Mouse (Mus musculus) splenic B cell, adult 2 months (primary cell): ENCODE results near the gene Lsm2.
"Not testable (repeated sequence)": the region's sequence is repeated elsewhere in the genome, so short reads cannot be mapped to it uniquely, and the experiment has no call there.

ENCODE experiments used
- DNase-seq: peaks from one replicate; pipeline ENCODE4 v3.0.0-alpha.2; 2011; ENCODE audit warnings: low read depth, low spot score
- H3K27me3 ChIP-seq: 2 replicates; pipeline ENCODE4 v1.6.1; 2012; ENCODE audit warnings: mild to moderate bottlenecking, low read length, moderate library complexity, mixed read lengths; ENCODE audit not compliant: control insufficient read depth, poor library complexity, insufficient read depth, severe bottlenecking
- H3K36me3 ChIP-seq: 2 replicates; pipeline ENCODE4 v1.6.1; 2012; ENCODE audit warnings: mild to moderate bottlenecking, low read length, moderate library complexity, mixed read lengths; ENCODE audit not compliant: control insufficient read depth, poor library complexity, insufficient read depth, severe bottlenecking

Lsm2 gene

DNA sequence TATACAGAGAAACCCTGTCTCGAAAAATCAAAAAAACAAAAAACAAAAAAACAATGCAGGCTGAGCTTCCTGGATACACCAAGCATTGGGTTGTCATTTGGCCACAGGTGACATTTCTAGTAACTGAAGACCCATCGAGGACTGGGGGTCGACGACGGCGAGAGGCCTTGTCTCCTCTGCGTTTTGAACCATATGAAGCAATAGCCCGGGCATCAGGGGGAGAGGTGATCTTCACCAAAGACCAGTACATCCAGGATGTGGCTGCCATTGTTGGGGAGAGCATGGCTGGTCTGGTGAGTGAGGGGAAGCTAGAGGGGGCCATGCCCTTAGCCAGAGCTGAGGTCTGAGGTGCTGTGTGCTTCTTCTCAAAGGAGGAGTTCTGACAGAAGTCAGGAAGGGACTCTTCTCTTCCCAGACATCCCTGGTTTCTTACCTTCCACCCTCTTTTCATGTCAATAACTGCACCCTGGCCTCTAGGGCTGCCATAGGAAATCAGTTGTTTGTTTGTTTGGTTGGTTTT is 40.9 kb downstream of the Lsm2 start:
- no peaks in the 10 kb centered on the region for H3K27me3 ChIP-seq

DNA sequence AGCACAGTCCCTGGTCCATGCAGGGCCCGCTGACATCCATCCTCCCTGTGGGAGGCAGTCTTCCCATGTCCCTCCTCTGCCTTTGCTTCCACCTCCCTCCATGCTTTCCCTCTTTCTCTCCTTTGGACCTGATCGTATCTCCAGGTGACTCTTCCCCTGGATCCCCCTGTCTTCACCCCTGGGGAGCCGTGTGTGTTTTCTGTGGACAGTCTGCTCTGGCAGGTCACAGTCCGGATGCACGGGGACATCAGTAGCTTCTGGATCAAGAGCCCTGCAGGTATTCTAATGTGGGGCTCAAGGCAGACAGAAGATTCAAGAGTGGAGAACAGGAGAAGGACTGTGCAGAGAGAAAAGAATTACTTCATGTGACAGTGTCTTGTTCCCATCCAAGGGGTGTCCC is 41.6 kb downstream of the Lsm2 start:
- no peak for DNase-seq
- H3K27me3 ChIP-seq = no peaks in the 10 kb centered on the region
- no peaks in the 10 kb centered on the region for H3K36me3 ChIP-seq

More for the DNA sequence above, 40.9 kb downstream of the Lsm2 start:
- no peak for DNase-seq
- H3K36me3 ChIP-seq = no peaks in the 10 kb centered on the region

DNA sequence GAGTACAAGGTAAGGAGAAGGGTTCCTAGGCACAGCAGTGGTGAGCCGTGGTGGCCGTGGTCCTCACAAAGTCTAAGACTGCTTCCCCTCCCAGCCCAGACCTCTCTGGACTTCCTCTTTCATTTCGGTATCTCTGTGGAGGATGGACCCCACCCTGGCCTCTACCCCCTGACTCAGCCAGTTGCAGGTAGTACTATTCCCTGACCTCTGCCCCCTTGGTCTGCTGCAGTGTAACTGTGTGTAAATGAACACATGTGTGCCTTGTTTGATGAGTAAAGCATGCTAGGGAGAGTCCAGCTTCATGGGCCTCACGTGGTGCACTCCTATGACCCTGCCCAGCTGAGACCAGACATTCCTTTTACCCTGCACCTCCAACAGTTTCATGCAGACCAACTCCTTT is 42.1 kb downstream of the Lsm2 start:
- peak; percentile 45 for DNase-seq
- Histone ChIP-seq H3K27me3 (no peaks in the 10 kb centered on the region), H3K36me3 (no peaks in the 10 kb centered on the region)

DNA sequence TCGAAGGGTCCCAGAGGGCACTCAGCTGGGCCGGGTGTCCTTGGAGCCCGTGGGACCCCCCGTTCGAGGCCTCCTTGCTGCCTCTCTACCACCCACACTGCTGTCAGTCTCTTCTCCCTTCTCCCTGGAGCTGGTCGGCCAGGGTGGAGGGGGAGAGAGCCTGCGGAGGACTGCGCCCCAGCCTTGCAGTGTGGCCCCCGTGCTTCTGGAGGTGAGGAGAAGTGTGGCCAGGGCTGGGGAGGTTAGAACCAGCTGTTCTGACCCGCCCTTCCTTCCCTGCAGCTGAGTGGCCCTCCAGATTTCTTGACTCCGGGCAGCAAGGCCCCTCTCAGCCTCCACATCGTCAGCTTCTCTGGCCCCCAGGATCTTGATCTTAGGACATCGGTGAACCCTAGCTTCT is 42.6 kb downstream of the Lsm2 start:
- Histone ChIP-seq H3K36me3 (no peaks in the 10 kb centered on the region), H3K27me3 (no peaks in the 10 kb centered on the region)
- DNase-seq = no peak

DNA sequence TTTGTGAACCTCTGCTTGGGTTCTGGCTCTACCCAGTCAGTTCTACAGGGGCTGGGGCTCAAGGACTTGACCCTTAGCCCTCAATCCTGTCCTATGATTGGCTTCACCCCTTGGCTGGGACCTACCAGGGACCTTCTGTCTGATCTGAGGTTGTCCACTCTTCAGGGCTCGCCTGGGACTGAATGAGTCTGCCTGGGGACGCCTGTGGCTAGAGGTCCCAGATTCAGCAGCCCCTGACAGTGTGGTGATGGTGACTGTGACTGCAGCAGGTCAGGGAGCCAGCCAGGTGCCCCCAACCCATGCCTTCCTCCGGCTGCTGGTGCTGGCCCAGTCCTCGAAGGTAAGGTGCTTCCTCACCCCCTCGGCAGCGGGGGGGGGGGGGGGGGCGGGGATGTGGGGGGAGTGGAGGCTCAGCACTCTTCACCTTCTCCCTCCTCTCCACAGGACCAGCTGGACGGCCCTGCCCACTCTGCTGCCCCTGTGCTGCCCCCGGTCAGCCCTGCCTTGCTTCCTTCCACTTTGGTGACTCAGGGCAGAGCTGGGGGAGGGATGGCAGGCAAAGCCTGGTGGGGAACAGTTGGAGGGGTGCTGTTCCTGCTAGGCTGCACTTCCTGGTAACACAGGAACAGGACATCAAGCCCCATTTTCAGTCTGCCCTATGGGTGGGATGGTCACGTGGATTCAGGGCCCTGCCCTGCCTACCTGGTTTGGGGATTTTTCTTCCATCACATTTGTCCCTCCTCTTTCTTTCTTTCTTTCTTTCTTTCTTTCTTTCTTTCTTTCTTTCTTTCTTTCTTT is 43.2 kb downstream of the Lsm2 start:
- DNase-seq = no peak
- Histone ChIP-seq H3K36me3 (no peaks in the 10 kb centered on the region), H3K27me3 (no peaks in the 10 kb centered on the region)

DNA sequence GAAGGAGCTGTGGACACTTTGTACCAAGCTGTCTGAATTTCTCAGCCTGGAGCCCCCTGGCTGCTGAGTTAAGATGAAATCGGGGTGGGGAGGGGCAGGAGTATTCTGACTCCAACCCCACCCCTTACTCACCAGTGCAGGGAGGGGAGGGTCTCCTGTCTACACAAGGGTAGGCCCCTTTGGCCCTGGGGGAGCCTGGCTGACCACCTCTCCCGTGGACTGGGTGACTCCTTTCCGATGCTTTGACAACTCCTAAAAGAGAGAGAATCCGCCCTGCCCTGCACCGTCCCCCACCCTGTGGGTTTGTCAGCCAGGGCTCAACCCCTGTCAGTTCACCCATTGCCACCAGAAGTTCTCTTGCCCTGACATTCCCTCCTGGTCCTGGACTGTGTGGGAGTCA is 44.5 kb downstream of the Lsm2 start:
- Histone ChIP-seq H3K36me3 (no peaks in the 10 kb centered on the region), H3K27me3 (no peaks in the 10 kb centered on the region)
- no peak for DNase-seq

DNA sequence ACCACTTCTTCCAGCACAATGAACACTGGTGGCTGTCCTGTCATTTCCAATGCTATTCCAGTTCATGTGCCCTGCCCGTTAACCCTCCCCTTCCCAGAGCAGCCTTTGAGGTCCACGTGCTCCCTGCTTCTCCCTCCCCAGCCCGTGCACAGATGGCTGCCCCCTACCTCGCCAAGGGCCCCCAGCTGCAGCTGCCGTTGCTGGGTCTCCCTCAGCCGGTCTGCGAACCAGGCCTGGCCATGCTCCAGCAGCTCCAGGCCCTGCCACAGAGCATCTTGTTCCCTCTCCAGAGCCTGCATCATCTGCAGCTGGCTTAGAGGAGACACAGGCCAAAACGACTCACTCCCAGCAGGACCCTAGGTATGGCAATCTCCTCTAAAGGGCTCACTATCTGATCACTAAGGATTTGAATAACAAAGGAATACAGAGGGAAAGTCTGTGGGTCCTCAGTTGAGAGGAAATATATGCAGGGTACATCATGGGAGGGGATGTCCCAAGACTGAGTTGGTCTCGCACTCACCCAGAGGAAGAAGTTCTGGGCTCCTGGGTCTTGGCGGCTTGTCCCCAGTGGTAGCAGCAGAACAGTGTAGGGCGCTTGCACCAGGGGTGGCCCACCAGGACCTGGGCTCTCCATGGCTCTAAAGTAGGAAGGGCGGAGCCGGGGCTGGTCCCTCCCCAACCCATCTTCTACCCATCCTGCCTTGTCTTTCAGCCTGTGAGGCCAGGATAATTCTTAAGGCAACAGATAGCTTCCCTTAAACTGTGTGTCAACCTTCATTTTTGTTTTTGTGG is 45.8 kb downstream of the Lsm2 start, which contains the start of gene Sapcd1:
Gene Sapcd1, minus strand, starts transcription at position 740 of the 792 bp plus-strand sequence.
- Histone ChIP-seq H3K36me3 (no peaks in the 10 kb centered on the region), H3K27me3 (no peaks in the 10 kb centered on the region)
- peak; percentile 61 for DNase-seq

DNA sequence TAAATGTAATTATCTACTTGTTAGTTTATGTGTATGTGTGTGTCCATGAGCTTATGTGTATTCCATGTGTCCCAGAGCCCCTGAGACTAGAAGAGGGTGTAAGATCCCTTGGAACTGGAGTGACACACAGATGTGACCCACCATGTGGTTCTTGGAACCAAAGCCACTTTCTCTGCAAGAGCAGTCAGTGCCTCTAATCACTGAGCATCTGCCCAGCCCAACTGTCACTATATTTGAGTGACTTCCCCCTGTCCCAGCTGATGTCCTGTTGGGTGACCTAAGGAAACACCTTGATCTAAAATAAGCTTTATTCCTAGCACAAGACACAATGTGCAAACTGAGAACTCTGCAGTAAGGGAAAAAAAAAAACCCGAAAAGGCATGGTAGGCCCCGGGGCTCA is 46.7 kb downstream of the Lsm2 start:
- H3K36me3 ChIP-seq = no peaks in the 10 kb centered on the region
- DNase-seq = no peak
- H3K27me3 ChIP-seq = no peaks in the 10 kb centered on the region

DNA sequence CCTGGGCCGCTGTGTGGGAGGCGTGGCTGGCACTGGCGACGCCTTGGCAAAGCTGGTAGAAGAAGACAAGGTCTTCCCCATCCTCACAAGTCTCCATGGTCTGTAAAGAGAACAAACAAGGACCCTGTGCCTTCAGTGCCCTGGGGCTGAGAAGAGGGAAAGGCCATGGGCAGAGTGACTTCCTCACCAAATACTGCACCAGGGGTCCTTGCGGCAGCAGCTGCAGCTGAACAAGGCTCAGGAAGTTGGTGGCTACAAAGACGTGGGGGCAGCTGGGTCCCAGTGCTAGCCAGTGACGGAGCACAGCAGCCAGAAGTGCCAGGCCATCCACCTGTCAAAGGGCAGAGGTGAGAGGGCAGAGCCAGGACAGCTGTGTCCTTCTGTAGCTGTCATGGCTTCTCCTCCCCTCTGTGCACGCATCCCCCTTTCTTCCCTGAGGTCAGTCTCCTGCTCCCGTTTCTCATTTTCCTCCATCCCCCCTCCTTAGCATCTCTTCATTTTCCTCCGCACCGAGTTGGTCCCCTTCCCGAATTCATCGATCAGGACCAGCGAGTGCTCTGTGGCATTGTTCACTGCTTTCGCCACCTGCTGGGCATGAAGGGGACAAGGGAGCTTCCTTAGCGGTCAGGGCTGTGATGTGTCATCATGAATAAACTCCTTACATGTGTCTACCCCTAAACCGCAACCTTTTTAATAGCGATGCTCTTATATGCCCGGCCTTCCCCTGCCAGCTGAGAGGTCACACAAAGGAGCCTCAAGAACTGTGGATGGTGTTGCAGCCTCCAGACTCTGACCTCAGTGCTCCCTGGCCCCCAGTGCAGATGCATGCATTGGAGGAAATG is 48.2 kb downstream of the Lsm2 start:
- H3K36me3 ChIP-seq = no peaks in the 10 kb centered on the region
- peak; percentile 63 for DNase-seq
- H3K27me3 ChIP-seq = no peaks in the 10 kb centered on the region

DNA sequence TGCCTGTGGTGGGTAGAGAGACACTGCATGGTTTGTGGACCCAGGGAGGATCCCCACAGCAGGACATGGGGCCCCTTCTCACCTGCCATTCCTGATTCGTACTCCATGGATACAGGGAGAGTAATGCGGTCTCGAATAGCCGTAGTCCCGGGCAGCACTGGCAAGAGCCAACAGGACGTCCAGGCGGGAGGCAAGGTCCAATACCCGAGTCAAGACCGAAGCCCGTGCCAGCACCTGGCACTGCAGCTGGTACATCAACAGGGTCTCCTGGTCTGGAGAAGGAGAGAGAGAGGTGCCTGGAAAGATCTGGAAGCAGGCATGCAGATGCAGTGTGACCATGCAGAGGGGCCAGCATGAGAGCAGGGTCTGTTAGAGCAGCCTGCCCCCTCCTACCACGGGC is 49.6 kb downstream of the Lsm2 start:
- H3K36me3 ChIP-seq = no peaks in the 10 kb centered on the region
- no peak for DNase-seq
- H3K27me3 ChIP-seq = no peaks in the 10 kb centered on the region

DNA sequence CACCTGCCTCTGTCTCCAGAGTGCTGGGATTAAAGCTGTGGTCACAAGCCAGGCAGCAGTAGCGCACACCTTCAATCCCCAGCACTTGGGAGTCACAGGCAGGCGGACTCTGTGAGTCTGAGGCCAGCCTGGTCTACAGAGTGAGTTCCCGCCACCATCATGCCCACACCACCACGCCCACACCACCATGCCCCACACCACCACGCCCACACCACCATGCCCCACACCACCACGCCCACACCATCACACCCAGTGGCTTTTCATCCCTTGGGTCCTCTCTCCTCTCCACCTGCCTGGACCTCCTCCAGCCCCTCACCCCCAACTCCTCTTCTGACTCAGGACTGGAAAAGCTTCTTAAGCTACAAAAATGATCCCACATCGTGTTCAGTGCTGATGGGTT is 50.2 kb downstream of the Lsm2 start:
- no peak for DNase-seq
- Histone ChIP-seq H3K36me3 (no peaks in the 10 kb centered on the region), H3K27me3 (no peaks in the 10 kb centered on the region)

DNA sequence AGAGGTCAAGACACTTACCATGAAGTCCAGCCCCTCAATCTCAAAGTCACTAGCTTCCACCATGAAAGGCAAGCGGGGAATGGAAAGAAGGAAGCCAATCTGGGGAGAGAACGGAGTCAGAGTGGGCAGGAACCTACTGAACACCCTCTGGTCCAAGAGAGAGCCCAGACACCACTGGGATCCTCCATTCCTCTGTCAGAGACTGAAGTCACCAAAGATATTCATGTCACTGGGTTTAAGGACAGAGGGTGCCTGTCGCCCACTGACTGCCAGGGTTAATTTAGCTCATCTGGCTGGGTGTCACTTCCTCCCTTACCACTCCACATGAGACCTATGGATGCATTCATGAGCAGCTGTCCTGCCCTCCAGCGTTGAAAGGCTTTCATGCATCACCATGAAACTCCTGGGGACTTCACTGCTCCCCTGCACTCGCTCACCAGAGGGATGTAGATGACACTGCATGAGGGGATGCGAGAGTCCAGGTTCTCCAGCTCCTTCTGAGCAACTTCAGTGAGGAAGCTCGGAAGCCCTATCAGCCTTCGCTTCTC is 50.7 kb downstream of the Lsm2 start:
- Histone ChIP-seq H3K36me3 (no peaks in the 10 kb centered on the region), H3K27me3 (no peaks in the 10 kb centered on the region)
- peak; percentile 53 for DNase-seq

DNA sequence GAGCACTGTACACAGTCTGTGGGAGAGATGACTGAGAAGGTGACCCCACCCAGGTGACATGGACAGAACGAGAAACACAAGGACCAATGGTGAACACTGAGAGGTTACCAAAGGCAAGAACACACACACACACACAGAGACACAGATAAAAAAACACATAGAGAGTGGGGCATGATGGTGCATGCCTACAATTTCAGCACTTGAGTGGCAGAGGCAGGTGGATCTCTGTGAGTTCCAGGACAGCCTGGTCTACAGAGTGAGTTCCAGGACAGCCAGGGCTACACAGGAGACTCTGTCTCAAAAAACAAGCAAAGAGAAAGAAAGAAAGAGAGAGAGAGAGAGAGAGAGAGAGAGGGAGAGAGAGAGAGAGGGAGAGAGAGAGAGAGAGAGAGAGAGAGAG is 52.0 kb downstream of the Lsm2 start:
- not testable (repeated sequence) for H3K27me3 ChIP-seq, DNase-seq, H3K36me3 ChIP-seq

DNA sequence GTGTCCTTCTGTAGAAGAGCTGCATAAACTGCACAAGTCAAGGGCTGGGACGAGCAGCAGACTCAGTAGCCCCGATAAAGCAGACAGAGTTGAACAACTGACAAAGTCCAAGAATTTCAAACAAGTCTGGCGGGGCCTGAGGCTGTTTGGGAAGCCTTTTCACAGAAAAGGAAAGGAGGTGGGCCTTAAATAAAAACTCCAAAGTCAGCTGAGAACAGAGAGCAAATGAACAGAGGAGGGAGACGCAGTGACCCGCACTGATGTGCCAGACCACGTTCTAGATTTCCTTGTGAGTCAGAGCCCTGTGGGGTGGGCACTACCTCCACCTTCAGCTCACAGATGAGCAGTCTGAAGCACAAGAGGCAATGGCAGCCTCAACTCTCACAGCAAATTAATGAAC is 53.2 kb downstream of the Lsm2 start:
- no peaks in the 10 kb centered on the region for H3K27me3 ChIP-seq
- no peaks in the 10 kb centered on the region for H3K36me3 ChIP-seq
- no peak for DNase-seq
